ENCODE assay signal across 10 mouse cellular contexts in the genomic region with DNA sequence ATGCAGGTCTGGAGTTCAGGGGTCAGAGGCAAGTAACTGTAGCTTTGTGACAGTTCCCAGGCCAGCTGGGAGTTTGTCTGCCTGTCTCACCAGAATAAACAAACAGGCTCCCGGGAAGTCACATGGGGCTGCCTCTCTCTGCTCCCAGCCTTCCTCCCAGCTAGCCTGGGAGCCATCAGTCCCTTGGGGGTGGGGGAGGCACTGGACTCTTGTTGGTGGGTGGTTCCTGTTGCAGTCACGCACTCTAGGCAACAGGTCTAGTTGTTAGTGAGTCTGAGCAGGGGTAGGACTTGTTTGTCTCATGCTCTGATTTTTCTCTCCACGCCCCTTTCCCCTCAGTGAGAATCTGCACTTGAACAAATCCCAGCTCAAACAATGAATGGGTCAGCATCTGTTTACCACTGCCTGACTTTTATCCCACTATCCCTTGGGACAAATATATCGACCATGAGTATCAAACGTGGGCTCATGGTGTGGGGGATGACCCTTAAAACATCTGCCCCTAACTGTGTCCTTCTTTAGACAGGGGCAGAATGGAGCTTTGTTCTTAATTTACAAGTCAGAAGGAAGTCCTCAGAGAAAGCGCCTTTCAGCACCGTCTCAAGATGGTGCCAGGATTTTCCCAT. TPM values are rescaled to one million over a fixed set of nuclear protein-coding genes. Genes with fewer than 3 reads are reported as not detected.
A peak's percentile ranks its signal among the peaks of the same experiment; 100 is the strongest.
DNase-seq lines count a peak whose midpoint lies in the region; ATAC-seq and TF ChIP-seq lines count a peak whose summit lies in the region.
"Had no signal": no experiment of that assay in that cellular context is flagged by ENCODE, and none has a peak within 500 bp of the region (broad histone marks: within the 10 kb centered on the region; RNA-seq: fewer than 3 reads in every experiment).

No protein-coding gene starts in this region.

- 46% methylated on average over 7 of the region's 7 CpGs for WGBS in liver, embryonic 11.5 days
- 23% methylated on average over 7 of the region's 7 CpGs for WGBS in stomach, embryonic 14.5 days

- ATAC-seq in liver, embryonic 11.5 days (replicated peaks; ENCODE audit: low FRiP score), result peak; percentile 37; the same call in 1 of the 2 replicates
- 0 out of 2 replicates have a peak, but pooled peaks have one; percentile 50 for ATAC-seq in stomach, embryonic 14.5 days (ENCODE audit: insufficient number of reproducible peaks, insufficient read depth, low FRiP score, low read depth)
- ATAC-seq: Patski had no signal

- H3K4me2 ChIP-seq in liver, embryonic 11.5 days, result no peak overlapping the region
- no peak overlapping the region for H3K4me2 ChIP-seq in stomach, embryonic 14.5 days (replicated peaks; ENCODE audit: low read depth, low read length)
- H3K4me2 ChIP-seq: embryonic facial prominence, embryonic 12.5 days; midbrain, embryonic 12.5 days had no signal

- no peak overlapping the region for H3K9ac ChIP-seq in liver, embryonic 11.5 days (ENCODE audit: low read depth, low read length)
- H3K9ac ChIP-seq in stomach, embryonic 14.5 days (replicated peaks; ENCODE audit: low read depth, low read length), result no peak overlapping the region
- H3K9ac ChIP-seq: embryonic facial prominence, embryonic 12.5 days; midbrain, embryonic 12.5 days had no signal

- intact Hi-C loops in left cerebral cortex, adult 2 months (cut with DNase I), result no loop called here

- H3K4me3 ChIP-seq in left cerebral cortex, adult 2 months, result no peak overlapping the region
- H3K4me3 ChIP-seq in liver, embryonic 11.5 days (ENCODE audit: low read depth, low read length), result no peak overlapping the region
- H3K4me3 ChIP-seq in stomach, embryonic 14.5 days (ENCODE audit: low read depth, low read length), result no peak overlapping the region
- H3K4me3 ChIP-seq: embryonic facial prominence, embryonic 12.5 days; midbrain, embryonic 12.5 days had no signal

- peak overlapping the region; percentile 47; the same call in 1 of the 2 replicates for H3K27ac ChIP-seq in left cerebral cortex, adult 2 months
- peak overlapping the region; percentile 66; the same call in 1 of the 2 replicates for H3K27ac ChIP-seq in liver, embryonic 11.5 days (ENCODE audit: low read depth, low read length)
- H3K27ac ChIP-seq in stomach, embryonic 14.5 days (ENCODE audit: low read length), result no peak overlapping the region
- H3K27ac ChIP-seq: embryonic facial prominence, embryonic 12.5 days; midbrain, embryonic 12.5 days had no signal

- TF ChIP-seq CTCF in left cerebral cortex, adult 2 months (IDR thresholded peaks at IDR 0.05), result no peak

- H3K9me3 ChIP-seq in liver, embryonic 11.5 days (ENCODE audit: control insufficient read depth, low read length), result no peaks in the 10 kb centered on the region
- H3K9me3 ChIP-seq in stomach, embryonic 14.5 days (ENCODE audit: control insufficient read depth, low read depth, low read length), result no peaks in the 10 kb centered on the region
- H3K9me3 ChIP-seq: embryonic facial prominence, embryonic 12.5 days; midbrain, embryonic 12.5 days had no signal

- no peak for DNase-seq in left cerebral cortex, adult 2 months (ENCODE audit: extremely low spot score in 1 of 2, low spot score in 2 of 2)
- DNase-seq in left cerebral cortex, adult 18-20 months (ENCODE audit: low spot score in 2 of 2), result no peak
- DNase-seq in embryo, embryonic 9.5 days (ENCODE audit: extremely low spot score), result peak; percentile 52
- no peak for DNase-seq in liver, embryonic 11.5 days (ENCODE audit: low spot score)
- no peak for DNase-seq in gastrocnemius, postnatal 10 days
- DNase-seq in right cerebral cortex, postnatal 4 days, result no peak

- H3K36me3 ChIP-seq in liver, embryonic 11.5 days (ENCODE audit: control insufficient read depth, insufficient read depth, low read length), result no peaks in the 10 kb centered on the region
- no peaks in the 10 kb centered on the region for H3K36me3 ChIP-seq in stomach, embryonic 14.5 days (ENCODE audit: control insufficient read depth, insufficient read depth, low read length)
- H3K36me3 ChIP-seq: embryonic facial prominence, embryonic 12.5 days; midbrain, embryonic 12.5 days had no signal

- peaks cover 12% of the 10 kb centered on the region for H3K4me1 ChIP-seq in liver, embryonic 11.5 days (replicated peaks; ENCODE audit: control insufficient read depth, insufficient read depth, low read length)
- H3K4me1 ChIP-seq in stomach, embryonic 14.5 days (ENCODE audit: control insufficient read depth, insufficient read depth, low read length), result peaks cover 21% of the 10 kb centered on the region

- H3K27me3 ChIP-seq in liver, embryonic 11.5 days (replicated peaks; ENCODE audit: control insufficient read depth, insufficient read depth, low read length), result no peaks in the 10 kb centered on the region
- H3K27me3 ChIP-seq in stomach, embryonic 14.5 days (ENCODE audit: control insufficient read depth, insufficient read depth, low read length), result no peaks in the 10 kb centered on the region
- H3K27me3 ChIP-seq: embryonic facial prominence, embryonic 12.5 days; Patski had no signal

RNA-seq across cellular contexts. Expression of a gene that starts 24.7 kb away (rescaled TPM):
- 10 to 100 TPM; 25.9 to 30.2 TPM for total RNA-seq in left cerebral cortex, adult 2 months (2021)
- total RNA-seq in left cerebral cortex, adult 18-20 months (2021), result 10 to 100 TPM; 30.5 to 31.8 TPM
- polyA plus RNA-seq in liver, embryonic 11.5 days (2014; fragmentation: Nextera tagmentation; extraction: Ambion mirVana), result 21.9 and 23.2 TPM in 2 replicates
- polyA plus RNA-seq in stomach, embryonic 14.5 days (2014; fragmentation: Nextera tagmentation; extraction: Ambion mirVana), result 9.4 and 9.5 TPM in 2 replicates
- total RNA-seq in gastrocnemius, postnatal 10 days (2021), result 1 to 10 TPM; 7.2 to 9.5 TPM
